Mouse (Mus musculus): Measurements from ENCODE around the gene Sorl1.
"Not testable (repeated sequence)": the region's sequence is repeated elsewhere in the genome, so short reads cannot be mapped to it uniquely, and the experiment has no call there.

The Sorl1 gene

DNA sequence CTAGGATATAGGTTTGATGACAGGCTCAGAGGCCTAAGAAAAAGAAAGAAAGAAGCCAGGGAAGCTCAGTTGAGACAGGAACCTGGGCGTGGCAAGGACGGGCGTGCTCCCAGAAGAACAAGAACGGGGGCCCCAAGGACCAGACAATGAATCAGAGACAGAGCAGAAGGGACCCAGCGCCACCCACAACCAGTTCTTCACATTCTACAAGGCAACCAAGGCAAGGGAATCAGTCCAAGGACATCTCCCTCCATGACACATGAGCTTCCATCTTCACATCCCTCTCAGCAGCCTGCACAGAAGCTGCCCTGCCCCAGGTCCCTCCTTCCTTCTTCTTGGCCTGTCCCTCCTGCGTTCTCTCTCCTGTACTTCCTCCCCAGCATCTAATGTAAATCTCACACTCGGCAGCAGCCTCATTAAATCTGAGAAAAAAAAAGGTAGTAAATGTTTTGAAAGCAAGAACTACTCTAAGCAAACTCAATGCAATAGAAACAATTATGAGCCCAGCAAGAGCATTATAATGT is 30.0 kb downstream of the Sorl1 start:
- DNase-seq (ENCODE audit: low read depth, low spot score): no peak

DNA sequence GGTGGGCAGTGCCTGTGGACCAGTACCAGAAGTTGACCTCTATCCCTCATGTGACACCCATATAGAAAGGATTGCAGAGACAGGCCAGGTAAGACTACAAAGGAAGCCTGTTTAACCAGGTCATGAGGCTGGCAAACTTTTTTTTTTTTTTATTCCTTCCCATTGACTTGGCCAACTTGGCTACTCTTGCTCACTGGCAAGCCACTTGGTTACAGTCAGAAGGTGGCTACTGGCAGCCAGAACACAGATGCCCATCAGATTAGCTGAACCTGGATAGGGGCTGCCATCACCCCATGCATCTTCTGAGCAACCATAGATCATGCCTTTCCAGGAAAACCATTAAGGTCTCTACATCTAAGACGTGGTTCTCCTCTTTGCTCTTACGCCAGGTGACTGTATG is 31.3 kb downstream of the Sorl1 start:
- no peak for DNase-seq (ENCODE audit: low read depth, low spot score)

DNA sequence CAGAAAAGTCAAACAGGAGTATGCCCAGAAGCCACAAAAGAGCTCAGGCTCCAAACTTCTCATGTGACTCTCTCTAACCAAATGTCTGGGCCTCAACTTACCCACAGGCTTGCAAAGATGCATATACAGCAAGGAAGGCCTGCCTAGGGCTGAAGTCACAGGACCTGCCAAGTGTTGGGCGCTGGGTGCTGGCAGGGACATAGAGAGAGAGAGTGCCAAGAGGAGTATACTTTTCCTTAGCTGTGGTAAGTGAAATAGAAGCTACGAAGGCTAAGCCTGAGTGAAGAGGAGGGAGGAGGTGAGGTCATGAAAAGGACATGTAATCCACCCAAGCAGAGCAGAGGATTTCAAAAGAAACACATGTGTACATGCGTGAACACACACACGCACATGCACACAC is 32.5 kb downstream of the Sorl1 start:
- no peak for DNase-seq (ENCODE audit: low read depth, low spot score)

DNA sequence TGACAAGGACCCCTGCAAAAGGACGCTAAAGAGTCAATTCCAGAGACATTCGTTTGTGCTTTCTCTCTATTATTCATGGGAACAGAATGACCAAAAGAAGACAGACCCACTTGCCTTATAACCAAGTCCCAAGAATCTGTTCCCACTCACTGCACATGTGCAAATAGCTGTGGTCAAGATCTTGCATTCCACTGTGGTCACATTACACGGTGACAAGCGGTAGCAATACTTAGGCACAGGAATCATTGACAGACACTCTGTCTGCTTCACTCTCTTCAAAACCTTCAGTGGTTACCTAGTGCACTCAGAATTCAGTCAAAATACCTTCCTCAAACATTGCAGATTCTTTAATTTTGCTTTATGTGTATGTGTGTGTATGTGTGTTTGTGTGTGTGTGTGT is 36.2 kb downstream of the Sorl1 start:
- DNase-seq (ENCODE audit: low read depth, low spot score): no peak

DNA sequence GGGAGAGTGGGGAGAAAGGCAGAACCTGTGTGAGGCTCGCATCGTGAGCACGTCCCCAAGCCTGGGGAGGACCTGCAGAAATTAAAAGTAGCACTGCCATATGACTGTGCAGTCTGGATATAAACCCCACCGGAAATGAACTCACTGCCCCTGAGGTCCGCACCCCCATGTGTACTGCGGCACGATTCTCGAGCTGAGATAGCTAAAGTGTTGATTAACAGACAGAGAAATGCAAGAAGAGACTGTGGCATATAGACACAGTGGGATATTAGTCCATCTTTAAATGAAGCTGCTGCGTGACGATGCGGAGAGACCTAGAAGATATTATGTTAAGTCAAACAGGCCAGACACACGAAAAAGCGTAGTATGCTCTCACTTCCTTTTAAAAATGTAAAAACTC is 38.1 kb downstream of the Sorl1 start:
- DNase-seq (ENCODE audit: low read depth, low spot score): no peak

DNA sequence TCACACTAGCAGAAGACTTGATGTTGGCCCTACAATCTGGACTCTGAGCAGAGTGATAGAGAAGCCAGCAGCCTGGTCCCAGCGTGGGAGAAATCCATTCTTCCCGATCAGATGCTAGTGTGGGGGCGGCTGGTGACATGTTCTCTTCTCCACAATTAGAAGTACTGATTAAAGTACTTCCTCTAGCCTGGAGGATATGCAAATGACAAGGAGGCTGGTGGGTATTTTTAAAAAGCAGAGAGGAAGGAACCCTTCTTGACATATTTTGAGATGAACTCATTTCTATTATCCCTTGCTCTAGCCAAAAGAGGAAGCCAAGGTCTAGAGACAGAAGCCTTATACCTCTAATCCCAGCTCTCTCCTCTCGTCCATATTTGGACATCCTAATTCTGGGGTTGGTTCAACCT is 40.4 kb downstream of the Sorl1 start:
- DNase-seq (ENCODE audit: low read depth, low spot score): no peak

DNA sequence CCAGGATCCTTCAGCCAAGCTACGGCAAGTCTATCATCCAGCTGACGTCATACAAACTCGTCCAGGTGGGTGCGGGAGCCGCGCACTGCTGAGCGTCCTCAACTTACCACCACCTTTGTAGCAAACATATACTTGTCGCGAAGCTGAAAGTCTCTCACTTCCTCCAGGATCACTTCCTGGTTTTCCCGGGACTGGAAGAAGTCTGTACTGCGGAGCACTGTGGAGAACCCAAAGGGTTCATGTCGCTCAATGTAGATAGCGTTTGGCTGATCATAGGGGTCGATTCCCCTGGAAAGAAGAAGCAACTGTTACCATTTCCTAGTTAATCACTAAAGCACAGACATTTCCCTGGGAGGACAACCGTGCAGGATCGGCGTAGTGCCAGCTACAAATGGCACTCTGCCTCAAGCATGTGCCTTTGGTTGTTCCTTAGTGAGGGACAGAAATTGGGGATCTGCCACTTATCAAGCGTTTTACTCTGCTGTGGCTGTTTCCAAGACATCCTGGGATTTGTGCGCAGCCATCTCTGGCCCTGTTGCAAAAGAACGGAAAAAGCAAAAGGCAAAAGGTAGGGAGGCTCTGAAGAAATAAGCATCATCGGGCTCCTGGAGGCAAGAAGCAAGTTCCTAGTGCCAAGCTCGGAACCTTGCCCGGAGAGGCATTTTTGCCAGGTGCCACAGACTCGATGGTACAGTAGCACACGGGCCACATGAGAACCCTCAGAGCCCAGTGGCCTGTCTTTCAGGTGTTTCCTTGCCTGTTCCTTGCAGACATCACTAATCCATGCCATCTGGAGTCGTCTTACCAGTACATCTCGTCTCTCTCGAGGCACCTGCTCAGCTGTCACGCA is 42.2 kb downstream of the Sorl1 start:
- no peak for DNase-seq (ENCODE audit: low read depth, low spot score)

DNA sequence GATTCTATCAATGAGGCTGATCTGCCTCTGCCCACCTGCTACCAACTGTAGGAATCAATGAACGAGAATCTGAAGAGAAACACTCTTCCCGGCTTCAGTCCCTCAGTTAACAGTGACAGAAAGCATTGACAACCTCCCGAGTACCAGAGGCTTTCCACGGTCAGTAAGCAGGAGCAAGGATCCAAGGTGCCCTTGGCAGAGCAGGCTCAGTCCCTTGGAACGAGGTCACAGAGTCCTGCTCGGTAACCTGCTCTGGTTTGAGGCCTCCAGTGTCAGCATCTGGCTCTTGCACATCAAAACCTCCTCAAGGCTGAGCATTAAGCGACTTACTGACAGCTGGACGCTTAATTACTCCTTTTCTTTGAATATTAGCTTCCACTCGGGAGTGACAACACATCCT is 43.4 kb downstream of the Sorl1 start:
- DNase-seq (ENCODE audit: low read depth, low spot score): no peak

DNA sequence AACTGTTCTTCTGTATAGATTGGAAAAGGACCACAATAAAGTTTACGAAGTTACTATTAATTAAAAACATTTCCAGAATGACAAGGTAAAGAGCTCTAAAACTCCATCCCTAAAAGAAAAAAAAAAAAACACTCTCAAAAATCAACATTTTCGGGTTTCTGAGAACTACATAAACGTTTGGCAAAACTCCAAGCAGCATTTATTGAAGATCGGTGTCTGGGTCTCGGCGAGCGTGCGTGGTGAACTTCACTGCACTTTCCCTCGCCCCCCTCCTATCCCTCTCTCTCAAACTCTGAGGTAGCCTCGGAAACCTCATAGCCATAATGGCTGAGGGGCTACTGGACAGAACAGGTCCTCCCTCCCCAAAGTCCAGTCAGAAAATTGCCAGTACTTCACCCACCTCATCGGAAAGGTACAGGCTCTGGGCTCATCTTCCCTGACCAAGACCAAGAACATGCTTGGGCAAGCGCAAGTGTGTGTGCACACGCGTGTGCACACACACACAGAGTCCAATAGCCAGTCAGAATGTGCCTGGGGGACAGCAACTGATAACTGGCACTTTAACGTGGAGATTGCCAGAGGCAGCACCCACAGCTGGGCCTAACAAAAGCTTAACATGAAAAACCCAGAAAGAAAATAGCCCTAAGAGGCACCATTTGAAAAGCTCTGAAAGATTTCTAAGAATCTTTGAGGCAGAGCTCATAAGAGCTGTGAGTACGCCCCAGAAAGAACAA is 46.8 kb downstream of the Sorl1 start:
- DNase-seq (ENCODE audit: low read depth, low spot score): no peak

DNA sequence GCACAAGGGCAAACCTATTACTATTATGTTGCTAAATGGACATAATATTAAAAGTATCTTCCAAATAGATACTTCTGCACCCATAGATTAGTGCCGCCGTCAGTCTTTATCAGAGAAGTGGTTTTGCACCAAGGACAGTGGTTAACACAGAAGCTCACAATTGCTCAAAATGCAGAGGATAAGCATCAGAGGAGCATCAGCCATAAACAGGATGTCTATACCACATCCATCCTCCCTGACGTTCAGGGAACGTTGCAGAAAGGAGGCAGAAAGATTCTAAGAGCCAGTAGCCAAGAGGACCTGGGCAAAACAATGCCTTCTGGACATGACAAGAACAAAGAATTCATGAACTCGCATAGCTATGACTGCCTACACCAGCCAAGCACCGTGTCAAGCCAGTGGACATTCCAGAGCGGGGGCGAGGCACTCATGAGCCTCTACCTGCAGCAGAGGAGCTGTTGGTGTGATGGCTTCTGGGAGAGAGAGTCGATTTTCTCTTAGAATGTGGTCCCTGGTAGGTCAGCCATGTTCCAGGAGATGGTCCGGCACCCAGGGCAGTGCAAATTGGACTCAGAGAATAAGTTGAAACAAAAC is 47.7 kb downstream of the Sorl1 start:
- DNase-seq (ENCODE audit: low read depth, low spot score): no peak

DNA sequence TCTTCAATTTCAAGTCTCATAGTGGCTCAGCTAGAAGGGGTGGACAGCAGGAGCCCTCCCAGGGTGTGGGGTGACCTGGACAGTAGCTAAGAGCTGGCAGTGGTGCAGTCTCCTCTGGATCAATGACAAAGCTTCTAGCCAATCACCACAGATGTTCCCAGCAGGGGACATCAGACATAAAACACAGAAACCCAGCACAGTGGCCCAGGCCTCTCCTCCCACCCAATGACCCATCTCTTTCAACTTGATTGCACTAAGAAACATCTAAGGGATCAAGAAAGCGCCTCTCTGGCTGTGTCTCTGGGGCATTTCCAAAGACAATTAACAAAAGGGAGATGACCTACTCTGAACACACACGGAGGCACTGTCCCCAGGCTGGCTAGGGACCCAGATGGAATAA is 48.9 kb downstream of the Sorl1 start:
- DNase-seq (ENCODE audit: low read depth, low spot score): no peak

DNA sequence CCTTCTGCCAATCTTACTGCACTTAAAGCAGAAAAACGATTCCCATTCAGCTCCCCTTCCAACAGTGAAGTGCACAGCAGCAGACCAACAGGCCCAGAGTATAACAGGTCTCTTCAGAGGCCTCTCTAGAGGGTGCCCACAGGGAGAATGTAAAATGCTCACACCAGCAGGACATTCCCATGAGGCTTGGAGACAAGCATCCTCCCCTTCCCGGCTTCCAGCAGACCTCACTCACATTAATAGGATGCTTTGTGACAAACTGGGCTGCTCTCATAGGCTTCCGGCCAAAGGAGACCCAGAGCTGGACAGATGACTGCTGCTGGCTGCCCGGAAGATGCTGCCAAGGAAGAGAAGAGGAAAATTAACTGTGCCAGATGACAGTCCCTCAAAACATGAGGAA is 52.1 kb downstream of the Sorl1 start:
- DNase-seq (ENCODE audit: low read depth, low spot score): no peak

DNA sequence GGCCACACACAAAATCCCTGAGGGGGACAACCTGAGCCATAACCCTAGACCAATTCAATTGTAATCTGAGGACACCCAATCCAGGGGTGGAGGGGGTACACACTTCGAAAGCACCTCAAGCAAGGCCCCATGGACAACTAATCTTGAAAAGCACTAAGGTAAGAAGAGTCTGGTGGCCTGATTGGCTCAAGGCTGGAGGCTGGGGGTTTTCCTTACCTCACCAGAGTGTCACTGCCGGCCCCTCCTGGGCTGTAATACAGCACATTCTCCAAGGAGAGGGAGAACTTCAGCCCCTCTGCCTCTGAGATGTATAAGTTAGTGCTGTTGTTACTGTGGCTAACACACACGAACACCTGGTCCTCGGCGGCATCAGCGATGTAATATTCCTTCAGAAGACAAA is 53.2 kb downstream of the Sorl1 start:
- DNase-seq (ENCODE audit: low read depth, low spot score): no peak

DNA sequence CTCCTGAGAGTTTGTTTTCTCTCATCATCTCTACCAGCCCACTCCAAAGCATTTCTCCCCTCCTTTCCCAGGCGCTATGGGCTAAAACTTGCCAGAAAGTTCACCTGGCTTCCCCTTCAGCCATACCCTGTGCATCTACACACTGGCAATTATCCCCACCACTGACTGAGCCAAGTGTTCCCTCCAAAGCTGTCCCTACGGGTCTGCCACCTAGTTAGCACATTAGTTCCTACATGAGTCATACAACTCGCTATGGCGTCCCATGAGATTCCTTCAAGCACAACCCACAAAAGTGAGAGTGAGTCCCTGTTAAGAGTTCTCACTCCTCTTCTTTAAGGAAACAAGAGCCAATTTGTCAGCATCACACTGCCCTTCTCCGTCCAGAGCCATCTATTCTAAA is 54.6 kb downstream of the Sorl1 start:
- DNase-seq (ENCODE audit: low read depth, low spot score): no peak

DNA sequence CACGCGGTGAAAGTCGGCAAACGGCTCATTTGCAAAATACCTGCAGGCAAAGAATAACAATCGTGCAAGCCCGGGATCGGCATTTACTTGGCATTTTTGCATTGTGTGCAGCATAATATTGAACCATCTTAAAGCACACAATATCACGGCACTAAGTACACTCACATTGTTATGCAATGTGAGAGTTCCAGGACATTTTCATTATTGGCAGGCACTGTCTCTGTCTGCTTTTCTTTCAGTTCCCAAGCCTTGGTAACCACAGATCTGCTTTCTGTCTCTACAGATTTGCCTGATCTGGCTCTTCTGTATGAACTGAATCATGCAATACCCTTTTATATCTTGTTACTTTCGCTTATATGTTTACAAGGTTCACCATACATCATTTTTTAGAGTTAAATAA is 56.1 kb downstream of the Sorl1 start:
- no peak for DNase-seq (ENCODE audit: low read depth, low spot score)

DNA sequence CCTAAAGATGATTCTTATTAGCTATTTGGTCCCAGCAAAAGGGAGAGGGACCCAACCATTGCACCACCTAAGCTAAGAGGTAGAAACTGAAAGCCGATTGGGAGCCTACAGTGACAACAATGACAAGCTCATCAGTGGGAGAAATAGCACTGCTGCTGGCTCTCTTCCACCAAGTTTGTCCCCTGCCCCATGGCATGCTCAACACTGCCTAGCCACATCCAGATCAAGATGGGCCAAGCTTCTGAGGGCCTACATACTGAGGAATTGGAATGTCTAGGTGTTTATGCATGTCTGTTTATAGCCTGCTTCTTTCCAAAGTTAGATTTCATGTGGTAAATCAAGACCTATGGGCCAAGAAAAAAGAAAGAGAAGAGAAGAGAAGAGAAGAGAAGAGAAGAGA is 58.3 kb downstream of the Sorl1 start:
- no peak for DNase-seq (ENCODE audit: low read depth, low spot score)

DNA sequence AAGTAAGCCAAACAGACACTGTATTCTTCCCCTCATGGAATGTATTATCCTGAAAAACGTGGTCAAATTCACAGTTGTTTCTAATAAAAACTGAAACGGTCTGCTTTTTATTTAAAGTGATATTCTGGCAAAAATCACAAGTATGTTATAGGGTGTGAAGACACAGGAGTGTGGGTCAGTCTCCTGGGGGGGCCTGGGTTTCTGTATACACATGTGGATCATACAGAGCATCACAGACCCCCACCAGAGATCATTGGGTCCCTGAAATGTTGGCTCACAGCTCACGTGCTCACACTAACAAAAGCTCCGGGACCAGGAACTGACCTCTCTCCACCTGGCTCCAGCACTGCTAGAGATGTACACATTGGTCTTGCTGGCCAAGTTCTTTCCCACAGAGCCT is 60.7 kb downstream of the Sorl1 start:
- no peak for DNase-seq (ENCODE audit: low read depth, low spot score)

DNA sequence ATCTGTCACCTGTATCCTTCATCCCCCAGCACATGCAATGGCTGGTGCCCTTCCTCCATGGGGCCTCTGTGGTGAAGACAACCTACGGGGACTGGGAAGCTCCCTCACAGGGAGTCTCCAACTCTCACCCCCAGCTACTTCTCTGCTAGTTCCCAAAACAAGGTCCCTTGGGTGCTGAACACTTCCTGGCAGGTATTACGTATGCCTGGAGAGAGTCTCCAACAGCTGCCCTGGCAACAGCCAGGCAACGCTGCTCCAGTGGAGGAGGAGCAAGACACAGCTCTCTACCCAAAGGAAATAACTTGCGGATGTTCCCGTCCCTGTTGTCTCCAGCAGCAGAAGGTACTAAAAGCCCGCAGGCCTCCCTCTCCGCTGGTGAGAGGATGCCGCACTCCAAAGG is 61.8 kb downstream of the Sorl1 start:
- no peak for DNase-seq (ENCODE audit: low read depth, low spot score)

DNA sequence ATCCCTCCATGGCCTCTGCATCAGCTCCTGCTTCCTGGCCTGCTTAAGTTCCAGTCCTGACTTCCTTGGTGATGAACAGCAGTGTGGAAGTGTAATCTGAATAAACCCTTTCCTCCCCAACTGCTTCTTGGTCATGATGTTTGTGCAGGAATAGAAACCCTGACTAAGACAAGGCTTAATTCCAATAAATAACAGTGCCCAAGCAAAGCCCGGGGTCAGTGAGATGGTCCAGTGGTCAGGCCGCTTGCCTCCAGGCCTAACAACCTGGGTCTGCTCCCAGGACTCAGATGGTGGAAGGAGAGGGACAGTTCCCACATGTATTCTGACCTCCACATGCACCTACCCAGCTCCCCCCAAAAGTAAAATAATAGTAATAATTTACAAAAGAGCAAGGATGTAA is 65.1 kb downstream of the Sorl1 start:
- DNase-seq (ENCODE audit: low read depth, low spot score): not testable (repeated sequence)

DNA sequence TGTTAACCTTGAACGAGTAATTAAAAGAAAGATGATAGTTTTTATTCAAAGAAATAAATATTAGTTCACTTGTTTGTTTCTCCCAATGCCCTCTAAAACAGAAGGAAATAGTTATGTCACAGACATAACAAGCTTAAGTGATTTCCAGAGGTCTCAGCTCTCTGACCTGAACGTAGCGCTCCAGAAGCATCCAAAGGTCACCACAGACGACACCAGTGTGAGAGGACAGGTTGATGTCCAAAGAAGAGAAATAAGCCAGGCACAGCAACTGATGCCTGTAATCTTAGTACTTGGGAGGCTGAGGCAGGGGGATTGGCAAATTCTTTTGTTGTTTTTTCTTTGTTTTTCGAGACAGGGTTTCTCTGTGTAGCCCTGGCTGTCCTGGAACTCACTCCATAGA is 67.5 kb downstream of the Sorl1 start:
- no peak for DNase-seq (ENCODE audit: low read depth, low spot score)

DNA sequence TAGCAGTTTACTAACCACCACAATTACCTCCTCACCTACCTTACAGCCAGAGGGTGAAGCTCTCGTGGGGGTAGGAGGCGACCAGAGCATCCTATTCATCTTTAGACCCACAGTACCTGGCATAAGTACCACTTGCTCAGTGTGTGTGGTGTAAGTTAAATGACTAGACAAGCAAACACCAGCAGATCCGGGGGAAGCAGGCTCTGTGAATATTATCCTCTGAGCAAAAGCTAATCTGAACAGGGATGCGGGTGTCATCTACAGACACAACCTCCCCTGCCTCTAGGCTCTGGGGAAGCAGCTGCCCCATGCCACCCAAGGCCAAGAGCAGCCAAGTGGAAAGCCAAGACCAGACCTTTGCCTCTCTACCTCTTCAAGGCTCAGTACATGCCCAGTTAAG is 68.7 kb downstream of the Sorl1 start:
- DNase-seq (ENCODE audit: low read depth, low spot score): no peak

Data from retina, postnatal 7 days (tissue).